Mouse (Mus musculus) megakaryocyte, embryonic 14.5 days (primary cell): Measurements from ENCODE around the gene Adamts14.

Experiments
- FLI1 ChIP-seq: IDR thresholded peaks from 2 replicates; pipeline ENCODE4 v1.6.1; 2012; ENCODE audit warnings: low read length, inconsistent platforms, mixed read lengths
- GATA1 ChIP-seq: IDR thresholded peaks from 3 replicates; pipeline ENCODE4 v1.6.1; 2012; ENCODE audit warnings: mixed read lengths, low read length, inconsistent platforms, borderline replicate concordance

GRCm38 (mm10) chr10:61318527-61318926 is 45.3 kb upstream of the Adamts14 start:
- no peak for TF ChIP-seq GATA1
- TF ChIP-seq FLI1, result no peak
